Comparison of ENCODE assay signal across 13 mouse cellular contexts in the genomic region with DNA sequence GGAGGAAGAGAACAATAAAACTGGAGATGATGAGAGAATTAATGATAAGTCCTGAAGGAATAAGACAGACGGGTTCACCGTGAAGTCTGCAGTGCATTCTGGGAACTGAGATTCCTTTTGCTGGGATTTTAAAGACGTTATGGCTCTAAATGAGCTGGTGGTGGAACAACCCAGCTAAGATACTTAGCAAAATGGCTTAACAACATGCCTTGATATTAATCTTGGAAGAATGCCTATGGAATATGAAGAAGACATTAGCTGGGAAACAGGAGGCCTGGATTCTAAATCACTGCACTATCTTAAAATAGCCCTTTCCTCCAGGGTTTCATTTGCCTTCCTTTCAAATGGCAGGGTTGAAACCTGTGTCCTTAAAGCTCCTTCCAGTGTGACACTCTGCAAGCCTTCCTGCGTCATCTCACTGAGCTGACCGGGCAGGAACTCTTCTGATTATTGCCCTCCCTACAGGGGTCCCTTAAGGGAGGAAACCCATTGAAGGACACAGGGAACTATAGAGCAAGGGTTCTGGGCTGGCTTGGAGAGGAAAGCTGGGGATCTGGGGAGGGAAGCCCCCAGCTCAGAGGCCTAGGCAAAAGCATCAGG.
"Had no signal": no experiment of that assay in that cellular context is flagged by ENCODE, and none has a peak within 500 bp of the region (broad histone marks: within the 10 kb centered on the region; RNA-seq: fewer than 3 reads in every experiment).

No protein-coding gene starts in this region.

- H3K36me3 ChIP-seq: kidney, embryonic 15.5 days; midbrain, embryonic 12.5 days; neural tube, embryonic 13.5 days; stomach, embryonic 15.5 days had no signal

- H3K4me3 ChIP-seq: kidney, embryonic 15.5 days; midbrain, embryonic 12.5 days; neural tube, embryonic 13.5 days; stomach, embryonic 15.5 days had no signal

- H3K9ac ChIP-seq: kidney, embryonic 15.5 days; liver, embryonic 14.5 days; midbrain, embryonic 12.5 days; neural tube, embryonic 13.5 days; stomach, embryonic 15.5 days had no signal

- H3K9me3 ChIP-seq: kidney, embryonic 15.5 days; midbrain, embryonic 12.5 days; neural tube, embryonic 13.5 days; stomach, embryonic 15.5 days had no signal

- ATAC-seq: midbrain, embryonic 16.5 days had no signal

- H3K4me2 ChIP-seq: kidney, embryonic 15.5 days; midbrain, embryonic 12.5 days; neural tube, embryonic 13.5 days; stomach, embryonic 15.5 days had no signal

- H3K27me3 ChIP-seq: kidney, embryonic 15.5 days; midbrain, embryonic 12.5 days; neural tube, embryonic 13.5 days; stomach, embryonic 15.5 days had no signal

- H3K27ac ChIP-seq: kidney, embryonic 15.5 days; liver, embryonic 14.5 days; midbrain, embryonic 12.5 days; neural tube, embryonic 13.5 days; stomach, embryonic 15.5 days had no signal

- DNase-seq: kidney, adult 2 months; kidney, postnatal 14 days; left cerebral cortex, postnatal 4 days; lung, adult 18-20 months; retina, postnatal 1 day; right cerebral cortex, postnatal 4 days; thymus, postnatal 36 days had no signal

- H3K4me1 ChIP-seq: kidney, embryonic 15.5 days; midbrain, embryonic 12.5 days; neural tube, embryonic 13.5 days; stomach, embryonic 15.5 days had no signal
